Mouse (Mus musculus): ENCODE measurements at regions not wholly inside any gene's neighbourhood (a gene's known extent, or its start where the extent isn't known, plus 50 kb on each side); places are given as distances from the start of the nearest gene placed in this dataset.

DNA sequence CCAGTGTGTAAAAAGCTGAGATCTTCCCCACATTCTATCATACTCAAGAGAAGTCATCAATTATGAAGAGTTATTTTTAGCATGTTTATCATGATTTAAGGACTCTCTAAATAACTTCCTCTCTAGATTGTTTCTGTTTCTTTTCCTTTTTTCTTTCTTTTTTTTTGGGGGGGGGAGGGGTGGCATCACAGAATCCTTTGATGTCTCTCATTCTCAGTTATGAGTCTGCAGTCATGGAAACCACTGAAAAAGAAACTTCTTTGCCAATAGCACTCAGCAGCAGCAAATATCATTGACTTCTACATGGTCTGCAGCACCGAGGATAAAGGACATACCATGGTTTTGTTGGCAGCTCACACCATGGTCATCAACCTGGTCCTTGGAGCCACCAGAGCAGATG, 654.8 kb upstream of the Cntn5 start:
- Histone ChIP-seq H3K27me3 (no peaks in the 10 kb centered on the region), H3K4me2 (replicated peaks) (no peak overlapping the region), H3K4me3 (no peak overlapping the region), H3K9me3 (no peaks in the 10 kb centered on the region), H3K9ac (no peak overlapping the region), H3K4me1 (no peaks in the 10 kb centered on the region), H3K27ac (no peak overlapping the region), H3K36me3 (no peaks in the 10 kb centered on the region)
- ATAC-seq (ENCODE audit: low FRiP score, low read depth) = no peak
- 81% methylated on average over 1 of the region's 1 CpGs for WGBS

DNA sequence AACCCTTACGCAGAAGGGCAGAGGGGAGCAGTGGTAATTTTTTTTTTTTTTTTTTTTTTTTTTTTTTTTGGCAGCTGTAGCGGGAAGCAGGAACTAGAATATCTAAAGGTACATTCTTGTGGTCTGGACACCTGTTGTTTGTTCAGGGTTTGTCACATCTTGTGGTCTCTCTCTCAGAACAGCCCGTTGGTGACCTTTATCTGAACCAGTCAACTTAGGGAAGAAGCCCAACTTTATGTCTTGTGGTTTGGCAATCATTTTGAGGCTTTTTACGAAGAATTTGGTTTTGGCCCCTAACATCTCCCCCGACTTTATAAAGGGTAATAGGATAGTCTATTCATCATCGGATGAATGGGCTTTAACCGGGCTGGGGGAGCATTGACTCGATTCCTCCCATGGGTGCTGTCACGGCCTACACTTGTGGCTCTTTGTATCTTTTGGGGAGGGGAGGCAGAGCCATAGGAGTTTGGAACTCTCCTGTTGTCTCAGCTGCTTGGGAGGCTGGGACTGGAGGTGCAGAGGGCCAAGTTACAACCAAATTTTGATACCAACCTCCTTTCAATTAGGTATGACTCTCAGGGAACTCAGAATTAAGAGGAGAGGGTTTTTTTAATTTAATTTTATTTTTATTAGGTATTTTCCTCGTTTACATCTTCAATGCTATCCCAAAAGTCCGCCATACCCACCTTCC, 609.4 kb upstream of the Cntn5 start:
- Histone ChIP-seq H3K4me2 (replicated peaks) (no peak overlapping the region), H3K27ac (no peak overlapping the region), H3K9ac (no peak overlapping the region), H3K27me3 (no peaks in the 10 kb centered on the region), H3K9me3 (no peaks in the 10 kb centered on the region), H3K4me3 (no peak overlapping the region), H3K36me3 (no peaks in the 10 kb centered on the region), H3K4me1 (no peaks in the 10 kb centered on the region)
- 79% methylated on average over 11 of the region's 11 CpGs for WGBS
- peak; percentile 32; the same call in 1 of the 2 replicates for ATAC-seq (ENCODE audit: low FRiP score, low read depth)

Data from limb, embryonic 13.5 days (tissue).